Mouse (Mus musculus) brown adipose tissue, adult 24 weeks (tissue): Measurements from ENCODE around the gene Usp18. TPM values are rescaled to one million over a fixed set of nuclear protein-coding genes. Genes with fewer than 3 reads are reported as not detected.
A peak's percentile ranks its signal among the peaks of the same experiment; 100 is the strongest.

ENCODE experiments used
- H3K27ac ChIP-seq: fragments of 200-500 bp; replicated peaks from 2 replicates; pipeline ENCODE4 v1.5.1; 2012; ENCODE audit warnings: low read depth, mild to moderate bottlenecking, low read length
- H3K4me1 ChIP-seq: fragments of 200-500 bp; 2 replicates; pipeline ENCODE4 v1.6.1; 2012; ENCODE audit warnings: low read length, mixed read lengths; ENCODE audit not compliant: control insufficient read depth, insufficient read depth, insufficient read length
- H3K4me3 ChIP-seq: fragments of 200-500 bp; 2 replicates; pipeline ENCODE4 v1.5.1; 2012; ENCODE audit warnings: low read depth, mild to moderate bottlenecking, low read length, moderate library complexity; ENCODE audit not compliant: insufficient read depth
- polyA plus RNA-seq: library from polyadenylated mRNA; stranded (reverse); fragments of >200 nt; gene quantifications from 2 replicates; pipeline ENCODE4 v1.2.4, GENCODE M21; 2012; ENCODE audit not compliant: missing spikeins, insufficient read depth, insufficient read length

Usp18 gene
- polyA plus RNA-seq, 1 experiment, result 1.8 TPM

DNA sequence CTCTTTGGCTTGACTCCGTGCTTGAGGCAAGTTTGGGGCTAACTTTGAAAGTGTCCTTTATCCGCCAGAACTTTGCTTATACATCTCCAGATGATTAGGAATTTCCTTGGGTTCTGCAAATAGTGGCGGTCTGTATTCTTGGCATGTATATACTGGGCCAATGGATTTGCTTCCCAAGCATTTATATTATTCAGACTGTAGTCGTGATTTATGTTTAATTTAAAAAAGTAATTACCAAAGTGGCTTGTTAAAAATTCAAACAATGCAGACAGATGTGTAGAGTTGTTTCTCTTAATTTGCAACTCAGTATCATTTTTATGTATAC lies 293 bp downstream of the Usp18 start:
- peak overlapping the region; percentile 85 for H3K4me3 ChIP-seq
- H3K4me1 ChIP-seq, result peaks cover 5% of the 10 kb centered on the region; the same call in 1 of the 2 replicates
- H3K27ac ChIP-seq, result no peak overlapping the region; the same call in 1 of the 2 replicates

DNA sequence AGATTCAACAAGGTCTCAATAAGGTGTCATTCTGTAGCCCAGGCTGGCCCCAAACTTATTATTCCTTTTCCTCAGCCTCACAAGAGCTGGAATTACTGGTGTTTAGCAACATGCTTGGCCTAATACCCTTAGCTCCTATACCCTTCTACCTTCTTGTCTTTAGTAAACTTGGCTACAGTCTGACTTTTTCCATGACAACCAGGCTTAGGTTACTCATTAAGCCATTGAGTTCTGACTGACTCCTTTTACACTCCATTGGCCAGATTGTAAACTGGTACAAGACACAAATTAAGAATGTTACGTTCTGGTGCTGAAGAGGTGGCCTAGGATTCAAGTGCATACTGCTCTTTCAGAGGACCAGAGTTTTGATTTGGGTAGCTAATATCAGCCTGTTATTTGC lies 4.7 kb downstream of the Usp18 start:
- Histone ChIP-seq H3K27ac (no peak overlapping the region), H3K4me1 (peaks cover 5% of the 10 kb centered on the region; the same call in 1 of the 2 replicates)

DNA sequence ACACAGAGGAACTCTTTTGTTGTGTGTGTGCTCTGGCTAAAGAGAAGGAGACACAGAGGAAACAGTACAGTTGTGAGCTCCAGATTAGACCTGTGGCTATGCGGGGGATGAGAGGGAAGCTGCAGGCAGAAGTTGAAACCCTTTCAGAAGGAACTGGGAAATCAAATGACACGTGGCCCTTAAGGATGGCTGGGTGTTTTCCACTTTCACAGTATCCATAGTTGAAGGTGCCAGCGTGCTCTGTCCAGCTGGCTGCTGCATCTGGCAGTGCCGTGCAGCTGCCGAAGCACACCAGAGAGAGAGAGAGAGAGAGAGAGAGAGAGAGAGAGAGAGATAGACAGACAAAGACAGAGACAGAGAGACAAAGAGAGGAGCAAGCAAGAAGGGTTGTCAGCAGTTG lies 5.5 kb downstream of the Usp18 start:
- peaks cover 5% of the 10 kb centered on the region; the same call in 1 of the 2 replicates for H3K4me1 ChIP-seq
- H3K4me3 ChIP-seq, result no peak overlapping the region

More for the DNA sequence above, 4.7 kb downstream of the Usp18 start:
- no peak overlapping the region for H3K4me3 ChIP-seq

DNA sequence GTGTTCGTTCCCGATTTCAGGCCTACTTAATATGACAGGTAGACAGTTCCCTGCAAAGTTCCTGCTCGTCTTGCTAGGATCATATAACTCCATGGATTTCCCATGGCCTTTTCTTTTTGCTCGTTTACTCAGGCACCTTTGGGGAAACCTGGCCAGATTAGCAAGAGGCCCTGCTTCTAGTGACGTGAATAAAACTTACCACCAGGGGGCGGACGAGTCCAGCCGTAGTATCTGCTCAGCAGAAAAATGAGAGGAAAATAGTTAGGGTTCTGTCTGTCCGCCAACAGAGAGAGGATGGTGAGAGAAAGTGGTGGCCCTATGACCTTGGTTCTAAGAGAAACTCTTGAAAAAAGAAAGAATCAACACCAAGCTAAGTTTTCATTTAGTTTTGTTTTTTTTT lies 14.8 kb downstream of the Usp18 start:
- Histone ChIP-seq H3K4me3 (no peak overlapping the region), H3K4me1 (no peaks in the 10 kb centered on the region), H3K27ac (no peak overlapping the region)

More for the DNA sequence above, 5.5 kb downstream of the Usp18 start:
- no peak overlapping the region for H3K27ac ChIP-seq

DNA sequence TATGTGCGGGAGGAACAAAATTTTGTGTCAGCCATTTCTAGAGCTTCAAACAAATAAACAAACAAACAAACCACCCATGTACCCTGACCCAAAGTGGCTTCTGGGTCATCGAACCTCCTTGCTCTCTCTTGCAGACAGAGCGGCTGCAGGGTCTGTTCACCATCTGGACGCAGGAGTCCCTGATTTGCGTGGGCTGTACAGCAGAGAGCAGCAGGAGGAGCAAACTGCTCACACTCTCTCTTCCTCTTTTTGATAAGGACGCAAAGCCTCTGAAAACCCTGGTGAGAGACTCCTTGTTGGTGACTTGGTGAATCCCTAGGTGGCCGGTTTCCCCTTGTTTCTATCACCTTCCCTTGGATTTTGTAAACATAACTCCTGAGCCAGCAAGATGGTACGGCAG lies 15.5 kb downstream of the Usp18 start:
- H3K4me1 ChIP-seq, result no peaks in the 10 kb centered on the region
- H3K4me3 ChIP-seq, result no peak overlapping the region
- no peak overlapping the region for H3K27ac ChIP-seq

DNA sequence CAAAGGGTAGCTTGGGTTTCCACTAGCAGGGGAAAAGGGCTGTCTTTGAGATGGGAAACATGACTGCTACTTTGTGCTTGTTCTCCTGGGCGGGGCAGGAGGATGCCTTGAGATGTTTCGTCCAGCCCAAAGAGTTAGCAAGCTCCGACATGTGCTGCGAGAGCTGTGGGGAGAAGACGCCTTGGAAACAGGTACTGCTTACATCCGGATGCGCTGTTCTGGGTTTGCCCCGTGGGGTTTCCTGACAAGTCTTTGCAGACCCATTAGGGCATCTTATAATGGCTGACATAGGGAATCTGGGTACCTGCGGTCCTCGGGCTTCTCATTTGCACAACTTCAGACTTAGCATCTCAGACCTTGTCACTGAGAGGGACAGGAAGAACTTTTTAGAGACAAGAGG lies 16.3 kb downstream of the Usp18 start:
- no peak overlapping the region for H3K27ac ChIP-seq
- H3K4me3 ChIP-seq, result no peak overlapping the region
- H3K4me1 ChIP-seq, result no peaks in the 10 kb centered on the region

DNA sequence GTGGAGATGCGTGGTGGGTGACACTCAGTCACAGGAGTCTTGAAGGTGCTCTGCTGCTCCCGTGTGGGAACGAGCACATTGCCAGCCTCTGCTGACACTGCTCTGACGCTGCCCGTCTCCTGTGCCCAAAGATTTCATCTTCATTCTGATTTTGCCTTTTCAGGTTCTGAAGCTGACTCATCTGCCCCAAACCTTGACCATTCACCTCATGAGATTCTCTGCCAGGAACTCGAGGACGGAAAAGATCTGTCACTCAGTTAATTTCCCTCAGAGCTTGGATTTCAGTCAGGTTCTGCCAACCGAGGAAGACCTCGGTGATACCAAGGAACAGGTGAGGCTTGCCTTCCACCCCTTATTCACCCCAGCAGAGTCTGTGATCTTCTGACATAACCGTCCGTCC lies 16.8 kb downstream of the Usp18 start:
- H3K4me3 ChIP-seq, result no peak overlapping the region
- no peak overlapping the region for H3K27ac ChIP-seq
- H3K4me1 ChIP-seq, result no peaks in the 10 kb centered on the region

DNA sequence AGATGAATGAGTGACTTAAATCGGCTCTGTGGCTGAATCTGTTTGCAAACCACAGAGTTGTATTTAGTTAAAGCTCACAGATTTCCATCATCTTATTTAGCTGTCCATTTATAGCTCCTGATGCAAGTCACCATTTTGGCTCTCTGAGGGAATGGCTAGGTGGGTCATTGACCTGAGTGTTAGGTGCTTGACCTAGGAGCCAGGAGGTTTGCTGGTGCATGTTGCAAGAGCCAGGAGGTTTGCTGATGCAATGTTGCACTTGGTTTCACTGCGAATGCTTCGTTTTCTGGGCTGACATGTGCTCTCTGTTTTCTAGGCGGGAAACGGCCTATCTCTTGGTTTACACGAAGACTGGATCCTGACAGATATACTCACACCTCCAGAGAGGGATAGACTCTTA lies 24.4 kb downstream of the Usp18 start:
- H3K4me3 ChIP-seq, result no peak overlapping the region
- H3K27ac ChIP-seq, result no peak overlapping the region
- no peaks in the 10 kb centered on the region for H3K4me1 ChIP-seq

DNA sequence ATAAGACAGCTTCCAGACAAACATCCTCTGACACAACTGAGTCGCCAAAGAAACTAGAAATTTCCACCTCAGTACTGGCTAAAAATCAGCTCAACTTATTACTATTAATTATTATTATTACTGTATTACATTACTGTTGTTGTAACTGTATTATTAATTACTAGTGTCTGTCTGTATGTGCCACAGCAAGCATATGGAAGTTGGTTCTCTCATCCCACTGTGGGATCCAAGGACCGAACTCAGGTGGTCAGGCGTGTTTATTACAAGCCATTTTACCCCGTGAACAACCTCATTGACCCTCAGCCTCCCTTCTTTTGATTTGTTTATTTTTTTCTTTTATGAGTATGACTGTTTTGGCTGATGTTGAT lies 26.0 kb downstream of the Usp18 start:
- H3K4me3 ChIP-seq, result no peak overlapping the region
- no peak overlapping the region for H3K27ac ChIP-seq
- H3K4me1 ChIP-seq, result no peaks in the 10 kb centered on the region

DNA sequence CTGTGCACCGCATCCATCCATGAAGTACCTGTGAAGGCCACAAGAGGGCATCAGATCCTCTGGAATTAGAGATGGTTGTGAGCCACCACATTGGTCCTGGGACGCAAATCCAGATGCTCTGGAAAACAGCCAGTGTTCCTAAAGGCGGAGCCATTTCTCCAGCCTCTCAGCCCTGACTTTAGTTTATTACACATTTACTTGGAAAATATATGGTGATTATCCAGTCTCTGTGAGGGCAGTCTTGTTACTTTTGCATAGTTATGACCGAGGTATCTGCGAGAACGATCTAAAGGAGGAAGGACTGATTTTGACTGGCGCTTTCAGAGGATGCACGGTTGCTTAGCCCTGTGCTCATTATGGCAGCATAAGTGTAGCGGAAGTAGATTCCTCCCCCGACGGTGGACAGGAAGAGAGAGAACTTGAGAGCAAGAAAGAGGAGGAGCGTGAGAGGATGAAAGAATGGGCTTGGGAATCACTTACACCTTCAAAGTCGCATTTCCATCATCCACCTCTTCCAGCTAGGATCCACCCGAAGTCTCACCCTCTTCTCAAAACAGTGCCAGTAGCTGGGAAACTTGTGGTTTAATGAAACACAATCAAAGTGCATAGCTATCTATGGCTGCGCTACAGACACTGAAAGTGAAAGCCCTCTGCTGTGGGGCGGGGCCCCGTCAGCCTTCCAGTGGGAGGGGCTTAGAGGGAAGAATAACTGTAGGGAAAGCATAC lies 26.5 kb downstream of the Usp18 start:
- no peaks in the 10 kb centered on the region for H3K4me1 ChIP-seq
- peak overlapping the region; percentile 87 for H3K4me3 ChIP-seq
- peak overlapping the region; percentile 84 for H3K27ac ChIP-seq

DNA sequence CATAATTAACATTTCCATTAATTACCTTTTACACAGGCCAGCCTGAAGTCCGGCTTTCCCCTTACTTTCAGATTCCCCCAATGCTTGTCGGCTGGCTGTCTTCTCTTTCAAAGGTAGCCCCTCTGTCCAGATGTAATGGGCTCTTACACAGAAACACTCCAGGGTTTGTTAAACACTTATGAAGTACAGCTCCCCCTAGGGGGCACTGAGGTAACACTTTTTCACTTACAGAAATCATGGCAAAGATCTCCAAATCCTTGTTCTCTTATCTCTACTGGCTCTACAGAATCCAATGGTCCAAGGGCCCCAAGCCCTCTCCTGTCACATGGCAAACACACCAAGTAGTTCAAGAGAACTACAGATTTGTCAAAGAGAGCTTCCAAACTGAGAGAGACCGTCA lies 28.6 kb downstream of the Usp18 start:
- Histone ChIP-seq H3K4me1 (no peaks in the 10 kb centered on the region), H3K27ac (no peak overlapping the region), H3K4me3 (no peak overlapping the region)

DNA sequence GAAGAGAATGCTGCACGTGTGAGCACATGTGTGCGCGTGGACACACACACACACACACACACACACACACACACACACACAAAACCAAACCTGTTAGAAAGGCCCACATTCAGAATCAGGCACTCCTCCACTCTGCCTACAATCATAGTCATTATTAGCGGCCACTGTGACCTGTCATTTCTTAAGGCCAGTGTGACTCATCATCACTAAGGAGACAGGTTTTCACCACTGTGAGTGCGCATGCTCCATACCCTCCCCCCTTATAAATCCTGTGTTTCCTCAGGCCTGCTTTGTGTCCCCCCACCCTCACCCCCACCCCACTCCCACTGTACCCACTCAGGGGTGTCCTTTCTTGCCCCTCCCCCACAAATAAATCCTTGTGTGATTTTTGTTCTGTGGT lies 38.4 kb downstream of the Usp18 start:
- Histone ChIP-seq H3K4me3 (no peak overlapping the region), H3K4me1 (no peaks in the 10 kb centered on the region), H3K27ac (no peak overlapping the region)

DNA sequence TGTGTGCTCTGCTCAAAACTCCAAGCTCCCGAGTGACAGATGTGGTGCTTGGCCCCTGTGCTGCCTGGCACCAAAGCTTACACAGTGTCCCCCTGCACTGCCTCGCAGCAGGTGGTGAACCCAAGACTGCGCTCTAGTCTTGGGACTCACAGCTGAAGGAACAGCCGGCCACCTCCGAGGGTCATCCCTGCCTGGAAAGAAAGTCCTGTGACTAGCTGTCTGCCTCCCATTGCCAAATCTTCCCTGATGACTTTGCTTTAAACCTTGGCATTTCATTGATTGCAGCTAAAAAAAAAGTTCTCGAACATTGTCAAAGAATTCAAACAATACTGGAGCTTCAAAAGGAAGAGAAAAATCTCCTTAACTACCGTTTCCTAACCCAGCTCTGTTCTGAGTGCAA lies 53.6 kb downstream of the Usp18 start:
- H3K27ac ChIP-seq, result no peak overlapping the region
- H3K4me1 ChIP-seq, result peaks cover 3% of the 10 kb centered on the region; the same call in 1 of the 2 replicates
- no peak overlapping the region for H3K4me3 ChIP-seq

DNA sequence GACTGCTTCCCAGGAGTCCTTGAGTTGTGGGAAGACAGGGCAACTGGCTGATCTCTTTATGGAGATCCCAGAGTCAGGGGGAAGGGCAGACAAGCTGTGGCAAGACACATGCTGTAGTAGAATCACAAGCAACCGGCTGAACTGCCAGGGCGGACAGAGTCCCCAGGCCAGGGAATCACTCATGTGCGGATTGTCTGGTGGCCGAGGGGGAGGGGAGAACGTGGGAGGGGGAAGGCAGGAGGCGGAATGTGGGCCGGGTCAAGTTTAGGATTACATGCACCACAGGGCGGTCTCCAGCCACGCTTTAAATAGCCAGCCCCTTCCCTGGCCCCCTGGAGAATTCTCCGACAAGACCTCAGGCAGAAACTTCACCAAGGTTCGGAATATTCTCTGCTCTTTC lies 54.2 kb downstream of the Usp18 start, which contains the start of gene Slc6a13:
Gene Slc6a13, plus strand, starts transcription at position 274 of the 400 bp plus-strand sequence.
- H3K27ac ChIP-seq, result peak within 1 kb of the TSS; percentile 63
- peaks cover 5% of the 10 kb centered on the region; the same call in 1 of the 2 replicates for H3K4me1 ChIP-seq
- peak within 1 kb of the TSS; percentile 43 for H3K4me3 ChIP-seq

DNA sequence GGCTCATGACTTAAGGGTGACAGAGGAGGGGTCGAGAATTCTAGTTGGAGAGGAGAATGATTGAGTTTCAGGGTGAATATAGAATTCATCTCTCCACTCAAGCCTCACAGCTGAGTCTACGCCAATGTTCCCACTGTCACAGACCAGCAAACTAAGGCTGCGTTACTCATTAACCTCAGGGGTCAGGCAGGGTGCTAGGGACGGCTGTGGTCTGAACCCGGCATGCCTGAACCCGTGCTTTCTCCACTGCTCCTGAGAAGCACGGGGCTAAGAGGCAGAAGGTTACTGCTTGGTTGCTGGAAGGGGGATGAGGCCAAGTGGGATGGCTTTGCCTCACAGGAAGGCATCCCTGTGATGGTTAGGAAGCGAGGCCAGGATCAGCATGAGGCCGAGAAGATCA lies 54.8 kb downstream of the Usp18 start:
- Histone ChIP-seq H3K27ac (peak overlapping the region; percentile 63), H3K4me3 (peak overlapping the region; percentile 43)

DNA sequence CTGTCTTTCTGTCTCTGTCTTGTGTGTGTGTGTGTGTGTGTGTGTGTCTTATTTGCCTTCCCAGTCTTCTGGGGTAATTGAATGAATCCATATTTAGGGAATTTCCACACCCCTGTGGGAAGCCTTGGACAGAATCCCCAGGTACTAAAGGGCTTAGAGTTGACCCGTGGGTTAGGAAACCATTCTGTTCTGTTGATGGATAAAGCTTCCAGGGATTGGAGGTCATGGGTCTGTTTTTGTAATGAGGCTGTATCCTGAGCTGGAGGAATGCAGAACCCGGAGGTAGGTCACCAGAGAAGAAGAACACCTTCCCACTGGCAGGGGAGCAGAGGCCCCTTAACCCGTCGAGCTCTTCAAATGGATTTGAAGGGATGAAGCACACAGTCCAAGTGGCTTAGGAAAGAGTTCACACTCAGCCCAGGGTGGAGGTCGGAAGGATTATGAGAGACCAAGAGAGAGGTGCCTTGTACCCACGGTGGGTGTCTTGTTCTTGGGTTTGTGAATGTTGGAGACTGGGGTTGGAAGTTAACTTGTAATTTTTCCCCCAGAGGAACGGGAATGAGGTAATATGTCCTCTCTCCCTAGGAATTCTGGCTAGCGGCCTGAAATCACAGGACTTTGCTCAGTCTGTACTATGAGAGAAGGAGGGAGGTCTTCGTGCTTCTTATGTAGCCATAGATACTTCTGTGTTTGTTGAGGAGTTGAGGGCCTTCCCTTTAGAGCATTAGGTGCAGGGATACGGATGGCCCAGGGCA lies 57.9 kb downstream of the Usp18 start:
- Histone ChIP-seq H3K4me1 (peaks cover 13% of the 10 kb centered on the region; the same call in 1 of the 2 replicates), H3K27ac (peak overlapping the region; percentile 97), H3K4me3 (no peak overlapping the region)

More for the DNA sequence above, 54.8 kb downstream of the Usp18 start:
- peaks cover 5% of the 10 kb centered on the region; the same call in 1 of the 2 replicates for H3K4me1 ChIP-seq
